Mouse (Mus musculus) 3T3-L1 (cell line): ENCODE results near the gene Nadk.

Source experiments
- DNase-seq: peaks from one replicate; pipeline ENCODE4 v3.0.0-alpha.2; 2015; ENCODE audit warnings: low read depth, low spot score

The Nadk gene

GRCm38 (mm10) chr4:155561661-155562442, at the start of gene Nadk:
Gene Nadk, plus strand, starts transcription at chr4:155562378.
- DNase-seq: peak; percentile 50

GRCm38 (mm10) chr4:155514810-155515209, 47.4 kb upstream of the Nadk start:
- DNase-seq: no peak

DNA sequence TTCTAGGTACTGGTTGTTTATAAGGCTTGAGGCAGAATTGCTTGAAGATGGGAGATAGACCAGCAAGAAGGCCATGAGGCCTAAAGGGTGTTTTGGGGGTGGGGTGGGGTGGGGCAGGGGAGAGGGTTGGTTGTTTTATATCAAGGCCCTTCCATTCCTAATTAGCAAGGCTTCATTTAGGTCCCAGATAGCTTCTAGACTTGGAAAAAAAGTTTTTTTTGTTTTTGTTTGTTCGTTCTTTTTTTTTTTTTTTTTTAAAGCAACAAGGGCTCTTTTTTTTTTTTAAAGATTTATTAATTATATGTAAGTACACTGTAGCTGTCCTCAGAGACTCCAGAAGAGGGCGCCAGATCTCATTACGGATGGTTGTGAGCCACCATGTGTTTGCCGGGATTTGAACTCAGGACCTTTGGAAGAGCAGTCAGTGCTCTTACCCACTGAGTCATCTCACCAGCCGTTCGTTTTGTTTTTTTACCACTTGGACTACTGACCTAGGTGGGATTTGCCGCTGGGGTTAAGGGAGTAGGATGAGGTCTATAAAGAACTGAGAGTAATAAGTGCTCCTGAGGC, 44.1 kb upstream of the Nadk start:
- DNase-seq: no peak

GRCm38 (mm10) chr4:155522327-155522726, 39.9 kb upstream of the Nadk start:
- DNase-seq: no peak

GRCm38 (mm10) chr4:155525751-155526150, 36.4 kb upstream of the Nadk start:
- no peak for DNase-seq

GRCm38 (mm10) chr4:155529294-155529693, 32.9 kb upstream of the Nadk start:
- no peak for DNase-seq

DNA sequence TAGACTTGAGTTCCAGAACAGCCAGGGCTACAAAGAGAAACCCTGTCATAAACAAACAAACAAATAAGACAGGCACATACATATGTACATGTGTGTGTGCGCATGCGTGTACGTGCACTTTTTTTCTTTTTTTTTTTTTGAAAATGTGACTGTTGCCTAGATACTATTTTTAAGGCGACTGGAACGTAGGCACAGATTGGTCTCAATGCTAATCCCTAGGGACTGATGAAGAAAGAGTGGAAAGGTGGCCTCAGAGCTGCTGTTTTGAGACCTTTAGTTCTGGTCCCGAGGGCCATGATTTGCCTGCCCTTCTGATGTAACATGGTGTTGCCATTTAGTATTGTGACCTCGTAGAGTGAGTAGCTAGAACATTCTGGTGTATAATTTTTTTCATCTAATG, 12.2 kb upstream of the Nadk start:
- DNase-seq: no peak

GRCm38 (mm10) chr4:155550446-155550845, 11.7 kb upstream of the Nadk start:
- DNase-seq: no peak

DNA sequence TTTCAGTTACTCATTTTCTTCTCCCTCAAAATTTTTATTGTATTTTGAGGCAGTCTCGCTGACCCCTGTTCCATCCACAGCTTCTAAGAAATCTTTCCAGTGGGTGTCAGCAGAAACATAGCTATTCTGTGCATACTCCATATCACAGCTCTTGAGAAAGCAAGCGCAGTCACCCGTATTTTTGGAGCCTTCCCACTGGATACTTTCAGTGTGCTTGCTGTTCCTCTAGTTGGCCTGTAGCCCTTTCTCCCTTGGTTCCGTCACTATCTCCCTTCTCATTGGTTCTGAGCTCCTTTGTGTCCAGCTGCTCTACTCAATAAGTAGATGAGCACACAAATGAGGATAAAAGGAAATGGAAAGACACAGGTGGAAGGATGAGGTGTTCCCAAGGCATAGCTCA, 11.1 kb upstream of the Nadk start:
- no peak for DNase-seq

- DNase-seq: no peak
These were observed 9.2 kb upstream of the Nadk start for GRCm38 (mm10) chr4:155552917-155553532.

DNA sequence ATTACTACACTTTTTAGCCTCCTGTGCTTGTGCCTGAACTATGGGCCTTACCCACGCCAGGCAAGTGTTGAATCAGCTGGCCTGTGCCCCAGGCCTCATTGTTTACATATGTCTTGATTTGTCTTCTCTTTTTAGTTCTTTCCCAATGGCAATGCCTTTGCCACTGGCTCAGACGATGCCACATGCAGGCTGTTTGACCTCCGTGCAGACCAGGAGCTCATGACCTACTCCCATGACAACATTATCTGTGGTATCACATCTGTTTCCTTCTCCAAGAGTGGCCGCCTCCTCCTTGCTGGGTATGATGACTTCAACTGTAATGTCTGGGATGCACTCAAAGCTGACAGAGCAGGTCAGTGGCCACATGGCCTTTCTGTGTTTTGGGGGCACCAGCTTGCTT, 7.3 kb upstream of the Nadk start:
- DNase-seq: no peak

GRCm38 (mm10) chr4:155555464-155555863, 6.7 kb upstream of the Nadk start:
- DNase-seq: peak; percentile 34

- no peak for DNase-seq
These were observed 2.7 kb upstream of the Nadk start for GRCm38 (mm10) chr4:155559454-155559853.

GRCm38 (mm10) chr4:155560932-155561331, 1.2 kb upstream of the Nadk start:
- no peak for DNase-seq

DNA sequence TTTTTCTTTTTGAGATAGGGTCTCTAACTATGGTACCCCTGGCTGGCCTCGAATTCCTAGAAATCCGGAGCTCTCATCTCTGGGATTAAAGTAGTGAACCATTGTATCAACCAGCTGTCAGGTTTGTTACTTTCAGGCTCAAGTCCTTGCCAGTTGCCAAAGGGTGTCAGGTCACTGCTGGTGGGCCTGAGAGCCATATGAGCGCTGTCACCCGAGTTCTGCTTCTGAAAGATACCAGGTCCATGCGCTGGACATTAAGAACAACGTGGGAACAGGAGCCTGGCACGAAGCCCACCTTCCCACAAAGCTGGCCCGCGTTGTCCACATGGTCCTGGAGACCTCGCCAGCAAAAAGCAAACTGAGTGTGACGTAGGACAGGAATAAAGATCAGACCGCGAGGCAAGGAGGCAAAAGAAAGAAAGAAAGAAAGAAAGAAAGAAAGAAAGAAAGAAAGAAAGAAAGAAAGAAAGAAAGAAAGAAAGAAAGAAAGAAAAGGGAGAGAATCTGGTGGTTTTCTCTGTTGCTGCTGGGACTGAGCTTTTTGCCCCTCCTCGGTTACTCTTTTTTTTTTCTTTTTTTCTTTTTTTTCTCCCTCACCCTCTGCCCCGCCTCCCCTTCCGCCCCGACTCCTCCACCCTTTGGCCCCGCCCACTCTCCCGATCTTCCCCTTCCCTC, 684 bp downstream of the Nadk start:
- DNase-seq: peak; percentile 81

- peak; percentile 99 for DNase-seq
These were observed 1.4 kb downstream of the Nadk start for GRCm38 (mm10) chr4:155563400-155564231.

GRCm38 (mm10) chr4:155564315-155565069, 2.3 kb downstream of the Nadk start:
- DNase-seq: peak; percentile 73

DNA sequence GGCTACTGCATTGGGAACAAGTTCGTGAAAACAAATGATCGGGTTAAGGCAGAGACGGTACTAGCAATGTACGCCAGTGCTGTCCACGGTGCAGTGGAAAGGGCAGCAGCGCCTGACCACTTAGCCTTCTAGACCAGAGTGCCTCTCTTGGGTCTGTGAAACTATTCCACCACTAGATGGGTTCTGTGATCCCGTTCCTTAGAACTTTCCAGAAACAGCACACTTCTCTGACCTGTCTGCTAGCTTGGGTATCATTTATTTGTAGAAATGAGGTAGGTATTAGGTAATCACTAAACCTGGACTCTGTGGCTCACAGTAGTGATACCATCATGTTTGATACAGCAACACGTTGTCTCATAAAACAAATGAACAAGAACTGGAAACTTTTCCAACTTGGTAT, 4.4 kb downstream of the Nadk start:
- peak; percentile 32 for DNase-seq

DNA sequence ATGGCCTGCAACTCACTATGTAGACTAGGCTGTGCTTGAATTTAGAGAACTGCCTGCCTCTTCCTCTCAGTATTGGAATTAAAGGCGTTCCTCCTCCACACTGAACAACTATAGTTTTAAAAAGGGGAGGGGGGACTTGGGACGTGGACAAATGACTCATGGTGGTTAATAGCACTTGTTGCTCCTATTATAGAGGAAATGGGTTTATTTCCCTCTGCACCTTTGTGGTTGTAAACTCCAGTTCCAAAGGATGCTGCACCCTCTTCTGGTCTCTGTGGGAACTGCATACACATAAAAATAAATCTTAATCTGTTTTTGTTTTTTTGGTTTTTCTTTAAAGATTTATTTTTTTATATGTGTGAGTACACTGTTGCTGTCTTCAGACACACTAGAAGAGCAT, 6.0 kb downstream of the Nadk start:
- DNase-seq: peak; percentile 70

- DNase-seq: no peak
These were observed 6.6 kb downstream of the Nadk start for GRCm38 (mm10) chr4:155568632-155569370.
